In the genomic region with DNA sequence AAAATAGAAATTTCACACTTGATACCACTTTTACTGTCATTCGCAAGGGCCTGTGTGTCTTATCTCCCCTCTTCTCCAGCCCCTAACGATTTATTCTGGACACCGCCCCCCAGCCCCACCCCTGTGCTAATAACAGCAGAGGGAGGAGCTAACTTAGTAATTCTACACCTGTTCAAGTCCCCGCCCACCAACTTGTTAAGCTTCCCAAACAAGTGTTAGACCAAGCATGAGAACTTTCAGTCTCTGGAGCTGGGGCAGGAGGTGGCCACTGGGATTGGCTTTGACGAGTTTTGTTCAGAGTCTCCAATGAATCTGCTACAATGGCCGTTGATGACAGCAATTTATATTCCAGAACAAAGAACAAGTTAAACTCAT, we compare ENCODE assay signal across 8 mouse cellular contexts.
DNase-seq lines count a peak whose midpoint lies in the region; ATAC-seq and TF ChIP-seq lines count a peak whose summit lies in the region.

No protein-coding gene starts in this region.

- H3K4me2 ChIP-seq in embryonic facial prominence, embryonic 14.5 days (ENCODE audit: low read depth, low read length) = peak overlapping the region; percentile 77
- H3K4me2 ChIP-seq in heart, embryonic 14.5 days (ENCODE audit: low read length) = peak overlapping the region; percentile 73
- peak overlapping the region; percentile 74 for H3K4me2 ChIP-seq in kidney, embryonic 15.5 days

- peak; percentile 82 for ATAC-seq in embryonic facial prominence, embryonic 14.5 days (ENCODE audit: low read depth)
- ATAC-seq in heart, embryonic 14.5 days (ENCODE audit: insufficient number of reproducible peaks, insufficient read depth, low FRiP score, low read depth) = peak; percentile 83
- ATAC-seq in kidney, embryonic 15.5 days (replicated peaks; ENCODE audit: low FRiP score) = peak; percentile 87

- peak overlapping the region; percentile 60; the same call in 1 of the 2 replicates for H3K27ac ChIP-seq in left cerebral cortex, adult 2 months
- peak overlapping the region; percentile 52 for H3K27ac ChIP-seq in embryonic facial prominence, embryonic 14.5 days (replicated peaks; ENCODE audit: low read depth, low read length)
- H3K27ac ChIP-seq in heart, embryonic 14.5 days (replicated peaks in 1 of 2; ENCODE audit: control insufficient read depth in 1 of 2, insufficient read depth in 1 of 2, low read depth in 2 of 2, low read length in 2 of 2) = peak overlapping the region; percentile 86 to 91
- H3K27ac ChIP-seq in kidney, embryonic 15.5 days = peak overlapping the region; percentile 85

- TF ChIP-seq CTCF in left cerebral cortex, adult 2 months (IDR thresholded peaks at IDR 0.05) = no peak

- no peaks in the 10 kb centered on the region for H3K9me3 ChIP-seq in embryonic facial prominence, embryonic 14.5 days (ENCODE audit: control insufficient read depth, low read length)
- no peaks in the 10 kb centered on the region for H3K9me3 ChIP-seq in heart, embryonic 14.5 days (ENCODE audit: control insufficient read depth, low read length)
- H3K9me3 ChIP-seq in kidney, embryonic 15.5 days (replicated peaks) = no peaks in the 10 kb centered on the region

- peak overlapping the region; percentile 59 for H3K9ac ChIP-seq in embryonic facial prominence, embryonic 14.5 days (ENCODE audit: low read depth, low read length)
- peak overlapping the region; percentile 69 for H3K9ac ChIP-seq in heart, embryonic 14.5 days (ENCODE audit: low read length)
- peak overlapping the region; percentile 41; the same call in 1 of the 2 replicates for H3K9ac ChIP-seq in kidney, embryonic 15.5 days

- peaks cover 10% of the 10 kb centered on the region for H3K4me1 ChIP-seq in embryonic facial prominence, embryonic 14.5 days (ENCODE audit: control insufficient read depth, insufficient read depth, low read length)
- H3K4me1 ChIP-seq in heart, embryonic 14.5 days (ENCODE audit: control insufficient read depth in 2 of 2, insufficient read depth in 2 of 2, low read length in 2 of 2) = peaks cover 4 to 6% of the 10 kb centered on the region in 2 experiments; a peak in 2 of 4 replicates
- H3K4me1 ChIP-seq in kidney, embryonic 15.5 days = peaks cover 18% of the 10 kb centered on the region

- DNase-seq in left cerebral cortex, adult 2 months (ENCODE audit: extremely low spot score in 1 of 2, low spot score in 2 of 2) = no peak
- DNase-seq in left cerebral cortex, adult 9 months (ENCODE audit: low spot score in 2 of 2) = no peak
- peak; percentile 91 for DNase-seq in embryonic facial prominence, embryonic 14.5 days (ENCODE audit: low spot score)
- DNase-seq in lung, postnatal 14 days = peak; percentile 53
- peak; percentile 41 for DNase-seq in skeletal muscle tissue, adult 2 months (ENCODE audit: low read depth, low spot score)
- DNase-seq in thymus, postnatal 36 days = no peak

- no peaks in the 10 kb centered on the region for H3K36me3 ChIP-seq in embryonic facial prominence, embryonic 14.5 days (ENCODE audit: control insufficient read depth, insufficient read depth, low read length)
- no peaks in the 10 kb centered on the region for H3K36me3 ChIP-seq in heart, embryonic 14.5 days (ENCODE audit: control insufficient read depth, insufficient read depth, low read length)
- no peaks in the 10 kb centered on the region for H3K36me3 ChIP-seq in kidney, embryonic 15.5 days

- intact Hi-C loops in left cerebral cortex, adult 2 months (cut with DNase I) = no loop called here

- WGBS in embryonic facial prominence, embryonic 14.5 days = 2% methylated on average over 6 of the region's 6 CpGs
- WGBS in heart, embryonic 14.5 days = 2% methylated on average over 6 of the region's 6 CpGs
- under 1% methylated on average over 6 of the region's 6 CpGs for WGBS in kidney, embryonic 15.5 days

- H3K27me3 ChIP-seq in embryonic facial prominence, embryonic 14.5 days (replicated peaks; ENCODE audit: control insufficient read depth, insufficient read depth, low read length) = no peaks in the 10 kb centered on the region; the same call in 1 of the 2 replicates
- H3K27me3 ChIP-seq in heart, embryonic 14.5 days (ENCODE audit: control insufficient read depth, insufficient read depth, low read length) = no peaks in the 10 kb centered on the region
- 0 out of 2 replicates have a peak, but pooled peaks cover 3% of the 10 kb centered on the region for H3K27me3 ChIP-seq in kidney, embryonic 15.5 days

- peak overlapping the region; percentile 42 for H3K4me3 ChIP-seq in left cerebral cortex, adult 2 months
- peak overlapping the region; percentile 41 for H3K4me3 ChIP-seq in embryonic facial prominence, embryonic 14.5 days (ENCODE audit: low read depth, low read length)
- H3K4me3 ChIP-seq in heart, embryonic 14.5 days (ENCODE audit: control insufficient read depth in 1 of 2, insufficient read depth in 1 of 2, low read depth in 1 of 2, low read length in 2 of 2) = peak overlapping the region; percentile 52 to 59
- H3K4me3 ChIP-seq in kidney, embryonic 15.5 days (replicated peaks) = peak overlapping the region; percentile 51

Comparison
In these comparisons a context has a peak if more than half of its experiments do, and no peak if none do; other contexts are left out.
1. DNase-seq: peak in embryonic facial prominence, embryonic 14.5 days (single experiment), lung, postnatal 14 days (single experiment) and skeletal muscle tissue, adult 2 months (single experiment); none in left cerebral cortex, adult 2 months (0 of 2), left cerebral cortex, adult 9 months (0 of 2) and thymus, postnatal 36 days (0 of 2).
2. Peak in every context shown above with its lines, with median percentiles within 50 percentile points of each other: H3K27ac ChIP-seq, H3K4me3 ChIP-seq, ATAC-seq, H3K4me2 ChIP-seq and H3K9ac ChIP-seq.